Mouse (Mus musculus) forebrain, postnatal 0 days (tissue): ENCODE measurements around the gene Galnt2. TPM values are rescaled to one million over a fixed set of nuclear protein-coding genes. Genes with fewer than 3 reads are reported as not detected.

Source experiments
- ATAC-seq: fragments of 200-750 bp; cut with Nextera tagmentation; 2 replicates; pipeline ENCODE4 v1.8.0; 2017; ENCODE audit warnings: mild to moderate bottlenecking, moderate library complexity
- DNase-seq: peaks from one replicate; pipeline ENCODE4 v3.0.0-alpha.2; 2015
- H3K27ac ChIP-seq: fragments of 300-500 bp; sonication (generic); 2 replicates; pipeline ENCODE4 v1.5.1; 2014; ENCODE audit warnings: low read depth, mild to moderate bottlenecking, antibody characterized with exemption, low read length, moderate library complexity, mixed read lengths
- H3K27me3 ChIP-seq: fragments of 300-500 bp; sonication (generic); 2 replicates; pipeline ENCODE4 v1.6.1; 2014; ENCODE audit warnings: mild to moderate bottlenecking, low read length, mixed read lengths; ENCODE audit not compliant: insufficient read depth
- H3K36me3 ChIP-seq: fragments of 300-500 bp; sonication (generic); 2 replicates; pipeline ENCODE4 v1.6.1; 2014; ENCODE audit warnings: mild to moderate bottlenecking, moderate library complexity; ENCODE audit not compliant: insufficient read depth
- H3K4me1 ChIP-seq: fragments of 300-500 bp; sonication (generic); 2 replicates; pipeline ENCODE4 v1.6.1; 2014; ENCODE audit warnings: antibody characterized with exemption; ENCODE audit not compliant: insufficient read depth
- H3K4me2 ChIP-seq: fragments of 300-500 bp; sonication (generic); 2 replicates; pipeline ENCODE4 v1.6.1; 2014; ENCODE audit warnings: low read depth, mild to moderate bottlenecking, moderate library complexity
- H3K4me3 ChIP-seq: fragments of 300-500 bp; sonication (generic); 2 replicates; pipeline ENCODE4 v1.5.1; 2014; ENCODE audit warnings: low read depth, low read length, mixed read lengths
- H3K9ac ChIP-seq: fragments of 300-500 bp; sonication (generic); 2 replicates; pipeline ENCODE4 v1.6.1; 2014; ENCODE audit warnings: mild to moderate bottlenecking
- H3K9me3 ChIP-seq: fragments of 300-500 bp; sonication (generic); 2 replicates; pipeline ENCODE4 v1.6.1; 2016; ENCODE audit warnings: low read length
- CTCF ChIP-seq: sonication (generic); IDR thresholded peaks from 2 replicates; pipeline ENCODE4 v1.5.1; 2016; ENCODE audit warnings: antibody characterized with exemption, control low read depth, low read depth
- WGBS: fragments of 180-500 bp; shearing (Covaris S2); extraction: QIAGEN DNeasy Blood & Tissue Kit; methylation state at CpG from one replicate; pipeline ENCODE4 v1.1.7; 2014; 5-methylcytosine and 5-hydroxymethylcytosine counted together
- polyA plus RNA-seq: library from polyadenylated mRNA; unstranded; fragments of >200 nt; fragmentation: Nextera tagmentation; extraction: Ambion mirVana; gene quantifications from 2 replicates; pipeline ENCODE4 v1.2.1, GENCODE M21; 2015
- total RNA-seq: library from RNA; depleted of rRNA; stranded (reverse); fragments of >200 nt; gene quantifications from 2 replicates; pipeline ENCODE4 v1.2.3, GENCODE M21; 2014; rRNA removed

Galnt2 gene
- total and polyA plus RNA-seq, 2 experiments from 2014 or later, result 55.5 to 63.1 TPM

DNA sequence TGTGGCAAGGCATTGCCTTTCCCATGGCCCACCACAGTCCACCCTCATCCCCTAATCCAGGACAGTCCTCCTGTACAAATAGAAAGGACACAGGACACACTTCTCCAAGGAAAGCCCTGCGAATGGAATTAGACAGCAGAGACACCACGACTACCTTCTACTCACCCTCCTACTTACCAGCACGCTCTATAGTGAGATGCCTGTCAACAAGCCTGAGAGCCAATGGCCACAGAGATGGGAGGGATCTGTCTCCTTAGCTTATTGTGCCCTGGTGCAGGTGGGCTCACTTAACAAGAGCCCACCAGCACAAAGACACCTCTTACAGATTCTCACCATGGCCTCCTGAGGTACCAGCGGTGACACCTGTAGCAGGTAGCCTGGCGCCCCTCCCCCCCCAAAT is 161.8 kb downstream of the Galnt2 start:
- no peaks in the 10 kb centered on the region for H3K27me3 ChIP-seq
- no peak overlapping the region for H3K4me2 ChIP-seq
- DNase-seq (no peak), ATAC-seq (no peak)
- H3K4me1 ChIP-seq, result 0 out of 2 replicates have a peak, but pooled peaks cover 7% of the 10 kb centered on the region
- no peak overlapping the region for H3K9ac ChIP-seq
- no peak for TF ChIP-seq CTCF
- no peak overlapping the region for H3K27ac ChIP-seq
- H3K9me3 ChIP-seq, result no peaks in the 10 kb centered on the region
- H3K36me3 ChIP-seq, result no peaks in the 10 kb centered on the region
- no peak overlapping the region for H3K4me3 ChIP-seq
- WGBS, result 84% methylated on average over 5 of the region's 5 CpGs

DNA sequence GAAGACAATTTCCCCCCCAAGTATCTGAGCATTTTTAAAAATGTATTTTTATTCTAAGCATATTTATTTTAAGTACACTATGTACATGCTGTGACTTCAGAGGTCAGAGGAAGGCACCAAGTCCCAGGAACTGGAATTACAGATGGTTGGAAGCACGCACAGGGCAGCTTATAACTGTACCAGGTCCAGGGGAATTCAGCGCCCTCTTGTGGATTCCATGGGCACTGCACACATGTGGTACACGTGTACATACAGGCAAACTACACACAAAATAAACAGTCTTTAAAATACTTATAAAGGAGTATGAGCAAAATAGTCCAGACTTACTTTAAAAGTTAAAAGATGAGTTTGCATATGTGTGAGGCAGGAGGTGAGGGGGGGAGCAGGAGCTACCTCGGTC is 162.7 kb downstream of the Galnt2 start:
- peak; percentile 51 for TF ChIP-seq CTCF
- Histone ChIP-seq H3K27ac (no peak overlapping the region), H3K4me3 (no peak overlapping the region), H3K9ac (no peak overlapping the region), H3K4me1 (0 out of 2 replicates have a peak, but pooled peaks cover 7% of the 10 kb centered on the region), H3K9me3 (no peaks in the 10 kb centered on the region), H3K36me3 (no peaks in the 10 kb centered on the region), H3K27me3 (no peaks in the 10 kb centered on the region), H3K4me2 (no peak overlapping the region)
- DNase-seq (no peak), ATAC-seq (no peak)
- WGBS, result 87% methylated on average over 4 of the region's 4 CpGs

DNA sequence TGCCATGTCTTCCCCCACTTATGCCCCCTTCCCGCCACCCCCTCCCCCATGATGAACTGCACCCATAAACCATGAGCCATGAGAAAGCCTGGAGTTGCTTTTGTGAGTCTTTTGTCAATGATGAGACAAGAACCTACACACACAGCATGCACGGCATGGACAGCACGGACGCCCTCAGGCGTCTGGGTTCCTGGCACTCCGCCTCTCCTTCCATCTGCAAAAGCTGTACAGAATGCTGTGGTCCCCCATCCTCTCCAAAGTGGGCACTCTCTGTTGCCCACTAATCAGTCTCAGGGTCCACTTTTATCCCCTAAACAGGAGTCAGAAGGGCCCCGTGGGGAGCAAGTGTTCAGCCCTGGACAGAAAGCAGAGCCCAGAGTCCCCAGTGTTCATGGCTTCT is 163.8 kb downstream of the Galnt2 start:
- H3K4me1 ChIP-seq, result 0 out of 2 replicates have a peak, but pooled peaks cover 7% of the 10 kb centered on the region
- no peaks in the 10 kb centered on the region for H3K27me3 ChIP-seq
- ATAC-seq (no peak), DNase-seq (no peak)
- no peak overlapping the region for H3K4me3 ChIP-seq
- no peaks in the 10 kb centered on the region for H3K36me3 ChIP-seq
- no peak for TF ChIP-seq CTCF
- H3K9ac ChIP-seq, result no peak overlapping the region
- H3K27ac ChIP-seq, result no peak overlapping the region
- 76% methylated on average over 7 of the region's 7 CpGs for WGBS
- H3K4me2 ChIP-seq, result no peak overlapping the region
- H3K9me3 ChIP-seq, result no peaks in the 10 kb centered on the region

Other genes with a start within 250 kb of the Galnt2 start
- 33.7 and 35.4 TPM in 2 replicates for gene Abcb10, start 248.3 kb upstream of the Galnt2 start, total RNA-seq
- gene Abcb10, start 248.3 kb upstream of the Galnt2 start, polyA plus RNA-seq, result 8.3 and 10.4 TPM in 2 replicates
- gene Taf5l, start 210.0 kb upstream of the Galnt2 start, total RNA-seq, result 33.3 and 39.8 TPM in 2 replicates
- gene Taf5l, start 210.0 kb upstream of the Galnt2 start, polyA plus RNA-seq, result 24.4 and 26.7 TPM in 2 replicates
- 12.7 and 14.8 TPM in 2 replicates for gene Urb2, start 209.9 kb upstream of the Galnt2 start, total RNA-seq
- 1.2 and 1.8 TPM in 2 replicates for gene Urb2, start 209.9 kb upstream of the Galnt2 start, polyA plus RNA-seq
- 57.1 and 62.5 TPM in 2 replicates for gene Pgbd5, start 208.3 kb downstream of the Galnt2 start, total RNA-seq
- 12.9 and 17.3 TPM in 2 replicates for gene Pgbd5, start 208.3 kb downstream of the Galnt2 start, polyA plus RNA-seq